Mouse (Mus musculus): ENCODE results near the gene Pld5. TPM values are rescaled to one million over a fixed set of nuclear protein-coding genes. Genes with fewer than 3 reads are reported as not detected.

The Pld5 gene
- polyA plus RNA-seq, 2 experiments from 2014 or later = not detected

GRCm38 (mm10) chr1:176167114-176167513 is 108.0 kb downstream of the Pld5 start:
- no peak for ATAC-seq

GRCm38 (mm10) chr1:176145306-176145705 is 129.8 kb downstream of the Pld5 start:
- no peak for ATAC-seq

GRCm38 (mm10) chr1:176134379-176134778 is 140.7 kb downstream of the Pld5 start:
- ATAC-seq = no peak

- no peak for ATAC-seq
These were observed 149.3 kb downstream of the Pld5 start for GRCm38 (mm10) chr1:176125771-176126170.

GRCm38 (mm10) chr1:176124441-176124840 is 150.7 kb downstream of the Pld5 start:
- no peak for ATAC-seq

- ATAC-seq = no peak
These were observed 151.3 kb downstream of the Pld5 start for GRCm38 (mm10) chr1:176123781-176124180.

- ATAC-seq = no peak
These were observed 159.5 kb downstream of the Pld5 start for GRCm38 (mm10) chr1:176115604-176116003.

- ATAC-seq = no peak
These were observed 176.3 kb downstream of the Pld5 start for GRCm38 (mm10) chr1:176098685-176099320.

- ATAC-seq = no peak
These were observed 183.0 kb downstream of the Pld5 start for GRCm38 (mm10) chr1:176092119-176092518.

- no peak for ATAC-seq
These were observed 185.7 kb downstream of the Pld5 start for GRCm38 (mm10) chr1:176089382-176089781.

- ATAC-seq = no peak
These were observed 189.0 kb downstream of the Pld5 start for GRCm38 (mm10) chr1:176085952-176086648.

GRCm38 (mm10) chr1:176082306-176082705 is 192.8 kb downstream of the Pld5 start:
- ATAC-seq = no peak

- ATAC-seq = no peak
These were observed 194.1 kb downstream of the Pld5 start for GRCm38 (mm10) chr1:176080969-176081368.

GRCm38 (mm10) chr1:176078410-176078809 is 196.7 kb downstream of the Pld5 start:
- no peak for ATAC-seq

GRCm38 (mm10) chr1:176076799-176077198 is 198.3 kb downstream of the Pld5 start:
- ATAC-seq = no peak

- ATAC-seq = no peak
These were observed 199.3 kb downstream of the Pld5 start for GRCm38 (mm10) chr1:176075810-176076209.

GRCm38 (mm10) chr1:176075409-176075808 is 199.7 kb downstream of the Pld5 start:
- no peak for ATAC-seq

GRCm38 (mm10) chr1:176074526-176074925 is 200.6 kb downstream of the Pld5 start:
- ATAC-seq = no peak

- ATAC-seq = no peak
These were observed 209.8 kb downstream of the Pld5 start for GRCm38 (mm10) chr1:176065281-176065680.

- ATAC-seq = no peak
These were observed 210.6 kb downstream of the Pld5 start for GRCm38 (mm10) chr1:176064471-176064870.

GRCm38 (mm10) chr1:176053653-176054052 is 221.5 kb downstream of the Pld5 start:
- no peak for ATAC-seq

- ATAC-seq = no peak
These were observed 228.1 kb downstream of the Pld5 start for GRCm38 (mm10) chr1:176046995-176047394.

GRCm38 (mm10) chr1:176046375-176046774 is 228.7 kb downstream of the Pld5 start:
- no peak for ATAC-seq

- ATAC-seq = no peak
These were observed 232.1 kb downstream of the Pld5 start for GRCm38 (mm10) chr1:176043056-176043455.
